Mouse (Mus musculus): ENCODE measurements around the gene Pla2g1b. TPM values are rescaled to one million over a fixed set of nuclear protein-coding genes. Genes with fewer than 3 reads are reported as not detected.

Gene Pla2g1b
- total and polyA plus RNA-seq, 2 experiments: 2.7 TPM; not detected in 1

GRCm38 (mm10) chr5:115483947-115484920 is 18.2 kb downstream of the Pla2g1b start, which contains the start of gene Sirt4:
TSS of gene Sirt4 (minus strand) at chr5:115484725.
- TF ChIP-seq POLR2A (IDR thresholded peaks at IDR 0.05; ENCODE audit: extremely low read depth, insufficient read depth, low read length): peak; percentile 56; the same call in 1 of the 2 replicates
- no peak for TF ChIP-seq CTCF (IDR thresholded peaks at IDR 0.05; ENCODE audit: low read depth, low read length)
- H3K9ac ChIP-seq (ENCODE audit: low read depth, low read length): peak within 1 kb of the TSS; percentile 81
- H3K36me3 ChIP-seq (ENCODE audit: control insufficient read depth, insufficient read depth, low read length): peaks cover 4% of the 10 kb centered on the region; the same call in 1 of the 2 replicates
- peak within 1 kb of the TSS; percentile 54 for H3K4me3 ChIP-seq (ENCODE audit: insufficient read depth, low read depth, low read length)
- peak within 1 kb of the TSS; percentile 67 for H3K27ac ChIP-seq (replicated peaks; ENCODE audit: insufficient read depth, low read depth, low read length)
- no peaks in the 10 kb centered on the region for H3K79me2 ChIP-seq (ENCODE audit: control insufficient read depth, insufficient read depth, low read length)
- 3% methylated on average over 30 of the region's 30 CpGs for WGBS
- DNase-seq (ENCODE audit: extremely low read depth, low read depth, low spot score): peak; percentile 98
- peaks cover 2% of the 10 kb centered on the region; the same call in 1 of the 2 replicates for H3K4me1 ChIP-seq (ENCODE audit: control insufficient read depth, insufficient read depth, low read length)
- no peaks in the 10 kb centered on the region for H3K27me3 ChIP-seq (ENCODE audit: control insufficient read depth, insufficient read depth, low read length)

GRCm38 (mm10) chr5:115484996-115485395 is 18.9 kb downstream of the Pla2g1b start:
- no peaks in the 10 kb centered on the region for H3K27me3 ChIP-seq (ENCODE audit: control insufficient read depth, insufficient read depth, low read length)

GRCm38 (mm10) chr5:115485489-115486205 is 19.6 kb downstream of the Pla2g1b start:
- no peaks in the 10 kb centered on the region for H3K36me3 ChIP-seq (ENCODE audit: control insufficient read depth, insufficient read depth, low read length)
- no peak for DNase-seq (ENCODE audit: extremely low read depth, low read depth, low spot score)

More at GRCm38 (mm10) chr5:115484996-115485395, 18.9 kb downstream of the Pla2g1b start:
- peaks cover 2% of the 10 kb centered on the region; the same call in 1 of the 2 replicates for H3K4me1 ChIP-seq (ENCODE audit: control insufficient read depth, insufficient read depth, low read length)
- H3K79me2 ChIP-seq (ENCODE audit: control insufficient read depth, insufficient read depth, low read length): no peaks in the 10 kb centered on the region
- H3K36me3 ChIP-seq (ENCODE audit: control insufficient read depth, insufficient read depth, low read length): peaks cover under 1% of the 10 kb centered on the region; the same call in 1 of the 2 replicates
- TF ChIP-seq POLR2A (IDR thresholded peaks at IDR 0.05; ENCODE audit: extremely low read depth, insufficient read depth, low read length) (no peak), CTCF (IDR thresholded peaks at IDR 0.05; ENCODE audit: low read depth, low read length) (no peak)
- 67% methylated on average over 5 of the region's 5 CpGs for WGBS
- no peak overlapping the region; the same call in 1 of the 2 replicates for H3K9ac ChIP-seq (ENCODE audit: low read depth, low read length)
- H3K27ac ChIP-seq (replicated peaks; ENCODE audit: insufficient read depth, low read depth, low read length): peak overlapping the region; percentile 64; the same call in 1 of the 2 replicates
- no peak for DNase-seq (ENCODE audit: extremely low read depth, low read depth, low spot score)
- no peak overlapping the region; the same call in 1 of the 2 replicates for H3K4me3 ChIP-seq (ENCODE audit: insufficient read depth, low read depth, low read length)

GRCm38 (mm10) chr5:115486726-115487125 is 20.7 kb downstream of the Pla2g1b start:
- no peaks in the 10 kb centered on the region for H3K79me2 ChIP-seq (ENCODE audit: control insufficient read depth, insufficient read depth, low read length)
- DNase-seq (ENCODE audit: extremely low read depth, low read depth, low spot score): peak; percentile 81
- no peak overlapping the region for H3K4me3 ChIP-seq (ENCODE audit: insufficient read depth, low read depth, low read length)
- H3K9ac ChIP-seq (ENCODE audit: low read depth, low read length): no peak overlapping the region
- H3K4me1 ChIP-seq (ENCODE audit: control insufficient read depth, insufficient read depth, low read length): peaks cover 2% of the 10 kb centered on the region; the same call in 1 of the 2 replicates
- H3K27me3 ChIP-seq (ENCODE audit: control insufficient read depth, insufficient read depth, low read length): no peaks in the 10 kb centered on the region
- 24% methylated on average over 4 of the region's 4 CpGs for WGBS
- no peaks in the 10 kb centered on the region for H3K36me3 ChIP-seq (ENCODE audit: control insufficient read depth, insufficient read depth, low read length)
- no peak for TF ChIP-seq CTCF (IDR thresholded peaks at IDR 0.05; ENCODE audit: low read depth, low read length)
- no peak for TF ChIP-seq POLR2A (IDR thresholded peaks at IDR 0.05; ENCODE audit: extremely low read depth, insufficient read depth, low read length)
- no peak overlapping the region for H3K27ac ChIP-seq (replicated peaks; ENCODE audit: insufficient read depth, low read depth, low read length)

More at GRCm38 (mm10) chr5:115485489-115486205, 19.6 kb downstream of the Pla2g1b start:
- 87% methylated on average over 18 of the region's 18 CpGs for WGBS
- peaks cover 2% of the 10 kb centered on the region; the same call in 1 of the 2 replicates for H3K4me1 ChIP-seq (ENCODE audit: control insufficient read depth, insufficient read depth, low read length)
- TF ChIP-seq POLR2A (IDR thresholded peaks at IDR 0.05; ENCODE audit: extremely low read depth, insufficient read depth, low read length) (no peak), CTCF (IDR thresholded peaks at IDR 0.05; ENCODE audit: low read depth, low read length) (no peak)
- H3K27ac ChIP-seq (replicated peaks; ENCODE audit: insufficient read depth, low read depth, low read length): no peak overlapping the region
- no peak overlapping the region for H3K4me3 ChIP-seq (ENCODE audit: insufficient read depth, low read depth, low read length)
- H3K79me2 ChIP-seq (ENCODE audit: control insufficient read depth, insufficient read depth, low read length): no peaks in the 10 kb centered on the region
- H3K9ac ChIP-seq (ENCODE audit: low read depth, low read length): no peak overlapping the region
- no peaks in the 10 kb centered on the region for H3K27me3 ChIP-seq (ENCODE audit: control insufficient read depth, insufficient read depth, low read length)

- TF ChIP-seq CTCF (IDR thresholded peaks at IDR 0.05; ENCODE audit: low read depth, low read length): no peak
- no peak for TF ChIP-seq POLR2A (IDR thresholded peaks at IDR 0.05; ENCODE audit: extremely low read depth, insufficient read depth, low read length)
Measured at GRCm38 (mm10) chr5:115487353-115487752, 21.3 kb downstream of the Pla2g1b start.

More at GRCm38 (mm10) chr5:115487353-115487752, 21.3 kb downstream of the Pla2g1b start:
- WGBS: 81% methylated on average over 8 of the region's 8 CpGs
- DNase-seq (ENCODE audit: extremely low read depth, low read depth, low spot score): no peak
- H3K79me2 ChIP-seq (ENCODE audit: control insufficient read depth, insufficient read depth, low read length): no peaks in the 10 kb centered on the region
- H3K27ac ChIP-seq (replicated peaks; ENCODE audit: insufficient read depth, low read depth, low read length): no peak overlapping the region
- no peak overlapping the region for H3K9ac ChIP-seq (ENCODE audit: low read depth, low read length)
- H3K4me3 ChIP-seq (ENCODE audit: insufficient read depth, low read depth, low read length): no peak overlapping the region
- no peaks in the 10 kb centered on the region for H3K36me3 ChIP-seq (ENCODE audit: control insufficient read depth, insufficient read depth, low read length)
- H3K27me3 ChIP-seq (ENCODE audit: control insufficient read depth, insufficient read depth, low read length): no peaks in the 10 kb centered on the region
- peaks cover 2% of the 10 kb centered on the region; the same call in 1 of the 2 replicates for H3K4me1 ChIP-seq (ENCODE audit: control insufficient read depth, insufficient read depth, low read length)

All from liver, adult 2 months (tissue).